Mouse (Mus musculus): ENCODE results near the gene Casz1.

- TF ChIP-seq POLR2A (IDR thresholded peaks at IDR 0.05; ENCODE audit: borderline replicate concordance, low read depth, low read length) = no peak
- TF ChIP-seq CTCF (IDR thresholded peaks at IDR 0.05; ENCODE audit: low read depth, low read length) = no peak
Measured at GRCm38 (mm10) chr4:148859906-148860491, 55.8 kb downstream of the Casz1 start.
